Mouse (Mus musculus) forebrain, embryonic 12.5 days (tissue): Measurements from ENCODE around the gene Rora. TPM values are rescaled to one million over a fixed set of nuclear protein-coding genes. Genes with fewer than 3 reads are reported as not detected.

ENCODE experiments used
- ATAC-seq: fragments of 200-750 bp; cut with Nextera tagmentation; 2 replicates; pipeline ENCODE4 v1.8.0; 2017; ENCODE audit warnings: moderate TSS enrichment; ENCODE audit not compliant: low FRiP score
- H3K27ac ChIP-seq: fragments of 300-500 bp; sonication (generic); 2 replicates; pipeline ENCODE4 v1.5.1; 2016; ENCODE audit warnings: mild to moderate bottlenecking
- H3K27me3 ChIP-seq: fragments of 300-500 bp; sonication (generic); 2 replicates; pipeline ENCODE4 v1.6.1; 2016; ENCODE audit warnings: mild to moderate bottlenecking
- H3K36me3 ChIP-seq: fragments of 300-500 bp; sonication (generic); replicated peaks from 2 replicates; pipeline ENCODE4 v1.6.1; 2016; ENCODE audit warnings: mild to moderate bottlenecking
- H3K4me1 ChIP-seq: fragments of 300-500 bp; sonication (generic); 2 replicates; pipeline ENCODE4 v1.6.1; 2016
- H3K4me2 ChIP-seq: fragments of 300-500 bp; sonication (generic); 2 replicates; pipeline ENCODE4 v1.6.1; 2016; ENCODE audit warnings: mild to moderate bottlenecking, moderate library complexity
- H3K4me3 ChIP-seq: fragments of 300-500 bp; sonication (generic); replicated peaks from 2 replicates; pipeline ENCODE4 v1.5.1; 2016; ENCODE audit warnings: mild to moderate bottlenecking
- H3K9ac ChIP-seq: fragments of 300-500 bp; sonication (generic); 2 replicates; pipeline ENCODE4 v1.6.1; 2016; ENCODE audit warnings: mild to moderate bottlenecking
- H3K9me3 ChIP-seq: fragments of 300-500 bp; sonication (generic); 2 replicates; pipeline ENCODE4 v1.6.1; 2016
- WGBS: fragments of 180-500 bp; shearing (Covaris S2); methylation state at CpG from one replicate; pipeline ENCODE4 v1.1.7; 2016; 5-methylcytosine and 5-hydroxymethylcytosine counted together
- polyA plus RNA-seq: library from polyadenylated mRNA; unstranded; fragments of >200 nt; fragmentation: Nextera tagmentation; extraction: Ambion mirVana; gene quantifications from 2 replicates; pipeline ENCODE4 v1.2.1, GENCODE M21; 2016

Gene Rora
- polyA plus RNA-seq, 1 experiment from 2014 or later = 7.3 TPM

GRCm38 (mm10) chr9:68655018-68656005 is 1.7 kb downstream of the Rora start:
- peak overlapping the region; percentile 84 for H3K4me3 ChIP-seq
- peak overlapping the region; percentile 93 for H3K4me2 ChIP-seq
- no peaks in the 10 kb centered on the region for H3K36me3 ChIP-seq
- peaks cover 16% of the 10 kb centered on the region for H3K27me3 ChIP-seq
- peak overlapping the region; percentile 79 for H3K9ac ChIP-seq
- peaks cover 20% of the 10 kb centered on the region for H3K4me1 ChIP-seq
- H3K9me3 ChIP-seq = no peaks in the 10 kb centered on the region
- 2% methylated on average over 31 of the region's 31 CpGs for WGBS
- no peak overlapping the region for H3K27ac ChIP-seq
- peak; percentile 21; the same call in 1 of the 2 replicates for ATAC-seq

DNA sequence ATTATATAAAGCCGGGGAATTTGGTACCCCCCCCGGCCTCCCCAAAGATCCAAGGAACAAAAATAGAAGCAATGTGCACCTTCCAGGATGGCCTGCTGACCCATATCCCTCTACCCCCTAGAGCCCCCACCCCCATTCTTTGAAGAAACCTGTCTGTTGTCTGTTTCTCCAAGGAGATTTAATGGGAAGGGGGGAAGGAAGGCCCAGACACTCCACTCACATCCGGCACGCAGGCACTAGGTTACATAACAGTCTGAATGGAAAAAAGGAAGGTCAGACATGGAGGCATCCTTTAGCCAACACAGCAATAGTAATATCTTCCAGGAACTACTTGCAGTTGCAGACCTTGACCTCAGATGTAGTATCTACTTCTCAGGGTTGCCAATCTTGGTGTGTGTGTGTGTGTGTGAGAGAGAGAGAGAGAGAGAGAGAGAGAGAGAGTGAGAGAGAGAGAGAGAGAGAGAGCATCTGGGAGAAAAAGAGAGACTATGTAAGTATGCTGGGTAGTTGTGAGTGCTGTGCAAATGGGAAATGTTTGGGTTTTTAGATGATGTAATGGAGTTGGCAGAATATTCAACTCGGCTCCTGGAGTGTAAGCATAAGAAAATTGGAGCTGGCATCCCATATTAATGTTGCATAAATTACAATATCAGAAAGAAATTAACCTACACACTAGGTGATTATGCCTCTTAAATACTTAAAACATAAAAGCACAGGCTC is 2.6 kb downstream of the Rora start:
- 51% methylated on average over 5 of the region's 5 CpGs for WGBS
- Histone ChIP-seq H3K9ac (no peak overlapping the region), H3K36me3 (no peaks in the 10 kb centered on the region), H3K9me3 (no peaks in the 10 kb centered on the region), H3K27me3 (peaks cover 16% of the 10 kb centered on the region), H3K27ac (no peak overlapping the region), H3K4me1 (peaks cover 20% of the 10 kb centered on the region), H3K4me3 (no peak overlapping the region), H3K4me2 (no peak overlapping the region)
- ATAC-seq = no peak

DNA sequence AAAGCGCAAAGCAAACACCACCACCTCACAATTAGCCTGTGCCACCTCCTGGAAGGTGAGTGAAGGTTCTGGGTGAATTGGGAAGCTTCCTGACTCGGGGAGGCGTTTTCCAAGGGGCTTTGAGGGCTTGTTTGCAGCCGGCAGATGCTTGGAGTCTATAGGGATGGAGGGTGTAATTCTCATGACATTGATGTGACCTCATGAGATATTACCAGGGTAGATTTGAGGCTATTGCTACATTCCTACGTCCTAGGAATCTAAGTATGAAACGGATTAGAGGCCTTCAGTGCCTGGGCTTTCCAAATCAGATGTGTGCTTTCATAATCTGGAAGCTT is 3.2 kb downstream of the Rora start:
- H3K27ac ChIP-seq = no peak overlapping the region
- H3K4me3 ChIP-seq = no peak overlapping the region
- H3K27me3 ChIP-seq = peaks cover 16% of the 10 kb centered on the region
- H3K9ac ChIP-seq = no peak overlapping the region
- no peak for ATAC-seq
- 40% methylated on average over 6 of the region's 6 CpGs for WGBS
- H3K9me3 ChIP-seq = no peaks in the 10 kb centered on the region
- no peaks in the 10 kb centered on the region for H3K36me3 ChIP-seq
- no peak overlapping the region for H3K4me2 ChIP-seq
- H3K4me1 ChIP-seq = peaks cover 20% of the 10 kb centered on the region

GRCm38 (mm10) chr9:68670731-68671130 is 17.1 kb downstream of the Rora start:
- H3K36me3 ChIP-seq = no peaks in the 10 kb centered on the region
- no peak overlapping the region for H3K4me2 ChIP-seq
- H3K4me1 ChIP-seq = peaks cover 11% of the 10 kb centered on the region; the same call in 1 of the 2 replicates
- H3K9me3 ChIP-seq = no peaks in the 10 kb centered on the region
- no peak overlapping the region for H3K9ac ChIP-seq
- no peak overlapping the region for H3K4me3 ChIP-seq
- H3K27me3 ChIP-seq = no peaks in the 10 kb centered on the region
- H3K27ac ChIP-seq = no peak overlapping the region
- no peak for ATAC-seq
- WGBS = 92% methylated on average over 3 of the region's 3 CpGs

GRCm38 (mm10) chr9:68672459-68672858 is 18.9 kb downstream of the Rora start:
- Histone ChIP-seq H3K4me2 (no peak overlapping the region), H3K27ac (no peak overlapping the region), H3K4me1 (peaks cover 11% of the 10 kb centered on the region; the same call in 1 of the 2 replicates), H3K36me3 (no peaks in the 10 kb centered on the region), H3K9me3 (no peaks in the 10 kb centered on the region), H3K9ac (no peak overlapping the region), H3K27me3 (no peaks in the 10 kb centered on the region), H3K4me3 (no peak overlapping the region)
- 44% methylated on average over 5 of the region's 5 CpGs for WGBS
- ATAC-seq = no peak

GRCm38 (mm10) chr9:68673221-68673620 is 19.6 kb downstream of the Rora start:
- Histone ChIP-seq H3K27ac (no peak overlapping the region), H3K36me3 (no peaks in the 10 kb centered on the region), H3K4me3 (no peak overlapping the region), H3K9me3 (no peaks in the 10 kb centered on the region), H3K27me3 (no peaks in the 10 kb centered on the region), H3K9ac (no peak overlapping the region), H3K4me2 (no peak overlapping the region), H3K4me1 (peaks cover 11% of the 10 kb centered on the region; the same call in 1 of the 2 replicates)
- 57% methylated on average over 1 of the region's 1 CpGs for WGBS
- no peak for ATAC-seq

DNA sequence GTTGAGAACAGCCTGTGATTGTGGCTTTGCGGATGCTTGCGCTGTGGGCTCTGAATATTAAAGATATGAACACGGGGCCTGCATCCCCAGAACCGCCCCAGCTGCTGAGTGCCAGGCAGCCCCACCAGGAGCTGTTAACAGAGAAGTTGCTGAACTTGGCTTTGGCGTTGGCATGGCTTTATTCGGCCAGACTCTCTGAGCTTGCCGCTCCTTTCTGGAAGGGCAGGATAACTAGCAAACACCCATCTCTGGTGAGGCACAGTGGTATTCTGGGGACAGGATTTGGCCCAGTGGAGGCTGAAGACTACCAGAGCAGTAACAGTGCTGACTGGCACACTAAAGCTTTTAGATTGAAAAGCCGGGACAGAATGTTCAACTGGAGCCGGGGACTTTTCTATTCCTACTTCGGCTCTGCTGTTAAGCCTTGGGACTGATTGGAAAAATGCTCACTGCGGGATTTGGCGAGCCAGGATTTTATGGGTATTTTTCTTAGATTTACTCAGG is 26.3 kb downstream of the Rora start:
- ATAC-seq = no peak
- Histone ChIP-seq H3K4me3 (no peak overlapping the region), H3K4me2 (no peak overlapping the region), H3K9me3 (no peaks in the 10 kb centered on the region), H3K9ac (no peak overlapping the region), H3K36me3 (no peaks in the 10 kb centered on the region), H3K27ac (no peak overlapping the region), H3K4me1 (peaks cover 15% of the 10 kb centered on the region), H3K27me3 (0 out of 2 replicates have a peak, but pooled peaks cover 7% of the 10 kb centered on the region)
- WGBS = 95% methylated on average over 12 of the region's 12 CpGs

- Histone ChIP-seq H3K9ac (no peak overlapping the region), H3K27ac (no peak overlapping the region), H3K27me3 (0 out of 2 replicates have a peak, but pooled peaks cover 23% of the 10 kb centered on the region), H3K4me3 (no peak overlapping the region), H3K4me1 (peaks cover 43% of the 10 kb centered on the region), H3K36me3 (no peaks in the 10 kb centered on the region), H3K4me2 (no peak overlapping the region), H3K9me3 (no peaks in the 10 kb centered on the region)
- WGBS = 15% methylated on average over 3 of the region's 3 CpGs
- no peak for ATAC-seq
Measured at GRCm38 (mm10) chr9:68683938-68684337, 30.4 kb downstream of the Rora start.

DNA sequence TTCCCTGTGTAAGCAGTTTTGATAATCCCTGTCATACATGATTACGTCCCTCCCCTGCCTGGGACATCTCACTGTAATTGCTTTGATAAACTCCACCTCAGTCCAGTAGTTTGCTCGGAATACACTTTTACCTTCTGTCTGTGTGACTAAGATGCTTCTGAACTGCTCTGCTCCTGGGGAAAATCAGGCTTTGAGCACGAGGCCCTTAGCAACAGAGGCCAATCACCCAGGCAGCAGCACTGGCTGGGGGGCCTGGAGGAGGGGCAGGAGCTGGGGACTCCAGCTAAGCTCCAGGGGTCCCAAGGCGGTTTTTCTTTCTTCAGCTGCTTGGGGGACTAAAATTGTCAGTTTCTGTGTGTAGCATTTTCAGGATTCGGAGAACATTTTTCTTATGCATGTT is 32.0 kb downstream of the Rora start:
- Histone ChIP-seq H3K4me3 (no peak overlapping the region), H3K36me3 (no peaks in the 10 kb centered on the region), H3K9ac (no peak overlapping the region), H3K27ac (no peak overlapping the region), H3K4me2 (no peak overlapping the region), H3K27me3 (0 out of 2 replicates have a peak, but pooled peaks cover 26% of the 10 kb centered on the region), H3K9me3 (no peaks in the 10 kb centered on the region), H3K4me1 (peaks cover 43% of the 10 kb centered on the region)
- no peak for ATAC-seq
- WGBS = 41% methylated on average over 5 of the region's 5 CpGs

DNA sequence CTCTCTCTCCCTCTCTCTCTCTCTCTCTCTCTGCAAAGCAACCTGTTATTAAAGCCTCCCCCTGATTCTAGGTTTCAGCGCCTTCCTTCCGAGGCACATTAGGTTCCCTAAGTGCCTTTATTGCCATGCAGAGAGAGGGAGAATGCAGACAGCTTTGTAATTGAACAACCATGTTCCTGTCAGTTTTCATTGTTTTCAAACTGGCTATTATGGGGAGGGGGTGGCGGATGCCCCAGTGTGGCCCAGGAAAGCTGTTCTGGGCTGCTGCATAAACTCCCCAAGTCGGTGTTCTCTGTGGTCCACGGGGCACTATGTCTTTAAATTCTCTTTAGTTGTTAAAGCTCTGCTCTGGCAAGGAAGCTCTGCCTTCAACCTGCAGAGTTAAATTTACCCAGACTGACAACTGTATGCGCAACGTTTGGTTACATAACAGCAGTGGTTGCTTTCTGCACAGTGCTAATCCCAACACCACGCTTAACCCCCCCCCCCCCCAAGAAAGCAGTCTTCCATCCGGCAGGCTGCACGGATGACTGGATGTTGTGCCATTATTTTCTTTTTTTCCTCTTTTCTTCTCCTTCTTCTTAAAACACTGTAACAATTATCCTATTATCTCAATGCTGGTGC is 33.8 kb downstream of the Rora start:
- peaks cover 42% of the 10 kb centered on the region; the same call in 1 of the 2 replicates for H3K27me3 ChIP-seq
- H3K9ac ChIP-seq = no peak overlapping the region
- H3K4me1 ChIP-seq = peaks cover 43% of the 10 kb centered on the region
- H3K4me2 ChIP-seq = no peak overlapping the region
- H3K36me3 ChIP-seq = no peaks in the 10 kb centered on the region
- WGBS = 32% methylated on average over 10 of the region's 10 CpGs
- no peaks in the 10 kb centered on the region for H3K9me3 ChIP-seq
- ATAC-seq = no peak
- H3K27ac ChIP-seq = no peak overlapping the region
- H3K4me3 ChIP-seq = no peak overlapping the region

DNA sequence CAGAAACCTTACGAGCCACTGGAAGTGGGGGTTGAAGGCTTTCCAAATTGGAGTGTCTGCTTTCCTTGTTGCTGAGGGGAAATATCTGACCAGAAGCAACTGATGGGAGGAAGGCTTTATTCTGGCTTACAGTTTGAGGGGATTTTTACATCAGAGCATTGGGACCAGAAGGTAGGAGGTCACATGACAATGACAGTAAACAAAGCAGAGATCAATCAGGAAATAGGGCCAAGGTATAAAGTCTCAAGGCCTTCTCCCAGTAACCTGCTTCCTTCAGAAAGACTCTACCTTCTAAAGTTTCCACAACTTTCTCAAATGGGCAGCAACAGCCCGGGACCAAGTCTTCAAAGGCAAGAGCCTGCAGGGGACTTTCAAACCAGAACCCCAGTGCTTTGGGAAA is 34.6 kb downstream of the Rora start:
- no peak overlapping the region for H3K4me3 ChIP-seq
- H3K27me3 ChIP-seq = peaks cover 48% of the 10 kb centered on the region
- no peaks in the 10 kb centered on the region for H3K36me3 ChIP-seq
- H3K9me3 ChIP-seq = no peaks in the 10 kb centered on the region
- H3K4me2 ChIP-seq = no peak overlapping the region
- H3K9ac ChIP-seq = no peak overlapping the region
- ATAC-seq = no peak
- WGBS = 83% methylated on average over 2 of the region's 2 CpGs
- no peak overlapping the region for H3K27ac ChIP-seq
- H3K4me1 ChIP-seq = peaks cover 43% of the 10 kb centered on the region

- no peak overlapping the region for H3K4me3 ChIP-seq
- no peak for ATAC-seq
- WGBS = 32% methylated on average over 4 of the region's 4 CpGs
- peaks cover 53% of the 10 kb centered on the region for H3K27me3 ChIP-seq
- no peaks in the 10 kb centered on the region for H3K36me3 ChIP-seq
- peaks cover 33% of the 10 kb centered on the region for H3K4me1 ChIP-seq
- no peak overlapping the region for H3K4me2 ChIP-seq
- no peak overlapping the region for H3K27ac ChIP-seq
- H3K9me3 ChIP-seq = no peaks in the 10 kb centered on the region
- H3K9ac ChIP-seq = no peak overlapping the region
Measured at GRCm38 (mm10) chr9:68689351-68689750, 35.8 kb downstream of the Rora start.
